Mouse (Mus musculus) thymus, postnatal 0 days (tissue): Measurements from ENCODE around the gene Fam13a. TPM values are rescaled to one million over a fixed set of nuclear protein-coding genes. Genes with fewer than 3 reads are reported as not detected.

ENCODE experiments used
- DNase-seq: peaks from one replicate; pipeline ENCODE4 v3.0.0-alpha.2; 2015; ENCODE audit warnings: low spot score
- polyA plus RNA-seq: library from polyadenylated mRNA; unstranded; fragments of >200 nt; fragmentation: Nextera tagmentation; extraction: Ambion mirVana; gene quantifications from 2 replicates; pipeline ENCODE4 v1.2.1, GENCODE M21; 2015

The Fam13a gene
- polyA plus RNA-seq, 1 experiment from 2014 or later: 4.7 TPM

DNA sequence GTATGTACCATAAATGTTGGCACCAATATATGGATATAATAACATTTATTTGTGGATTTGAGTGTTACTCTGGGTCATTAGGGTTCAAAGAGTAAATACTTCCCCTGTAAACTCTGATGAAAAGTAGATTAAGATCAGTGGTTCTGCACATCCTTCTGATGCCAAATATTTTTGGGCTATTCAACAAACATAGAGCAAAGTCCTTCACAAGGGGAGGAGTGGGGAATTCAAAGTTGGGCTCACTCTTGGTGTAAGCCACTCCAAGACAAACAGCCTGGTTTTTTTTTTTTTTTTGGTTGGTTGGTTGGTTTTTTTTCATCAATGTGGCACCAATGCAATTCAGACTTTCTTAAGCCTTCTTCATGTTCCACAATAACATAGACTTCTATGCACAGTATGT lies 86.6 kb downstream of the Fam13a start:
- no peak for DNase-seq

DNA sequence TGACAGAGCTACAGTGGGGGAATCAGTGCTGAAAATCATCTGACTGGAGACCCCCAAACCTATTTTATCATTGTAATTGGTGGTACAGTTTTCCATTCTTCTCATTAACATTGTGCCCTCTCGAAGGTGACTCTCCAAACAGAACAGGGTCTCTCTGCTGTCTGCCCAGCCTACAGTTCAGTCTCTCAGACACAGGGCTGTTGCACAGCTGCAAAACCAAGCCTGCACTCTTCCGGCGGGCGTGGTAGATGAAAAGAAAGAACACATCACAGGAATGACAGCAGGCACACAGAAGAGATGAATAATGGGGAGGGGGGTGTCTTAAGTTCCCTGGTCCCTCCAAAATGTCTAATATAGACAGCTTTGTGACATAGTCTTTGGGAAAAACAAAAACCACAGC lies 90.2 kb downstream of the Fam13a start:
- peak; percentile 18 for DNase-seq

GRCm38 (mm10) chr6:58933189-58933913 lies 91.0 kb downstream of the Fam13a start:
- DNase-seq: no peak

- DNase-seq: no peak
Measured at GRCm38 (mm10) chr6:58932515-58933188, 91.7 kb downstream of the Fam13a start.

DNA sequence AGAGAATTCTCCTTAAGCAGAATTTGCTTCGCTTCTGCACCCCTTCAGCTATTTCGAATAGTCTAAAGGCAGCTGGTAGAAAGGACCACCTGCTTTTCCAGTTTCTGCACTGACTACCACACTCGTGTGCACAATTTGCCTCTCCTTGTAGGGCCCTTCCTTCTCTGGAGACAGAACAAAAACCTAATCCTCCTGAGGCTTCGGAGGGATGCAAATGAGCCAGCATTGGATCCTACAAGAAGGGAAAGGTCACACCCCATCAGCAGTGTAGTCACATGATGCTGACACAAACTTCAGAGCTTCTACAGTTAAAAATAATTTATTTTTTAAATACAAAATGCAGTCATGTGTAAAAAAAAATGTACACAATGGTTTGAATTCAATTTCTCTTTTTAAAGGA lies 93.2 kb downstream of the Fam13a start:
- no peak for DNase-seq

- no peak for DNase-seq
Measured at GRCm38 (mm10) chr6:58929911-58930431, 94.4 kb downstream of the Fam13a start.

GRCm38 (mm10) chr6:58927881-58928280 lies 96.5 kb downstream of the Fam13a start:
- DNase-seq: no peak

DNA sequence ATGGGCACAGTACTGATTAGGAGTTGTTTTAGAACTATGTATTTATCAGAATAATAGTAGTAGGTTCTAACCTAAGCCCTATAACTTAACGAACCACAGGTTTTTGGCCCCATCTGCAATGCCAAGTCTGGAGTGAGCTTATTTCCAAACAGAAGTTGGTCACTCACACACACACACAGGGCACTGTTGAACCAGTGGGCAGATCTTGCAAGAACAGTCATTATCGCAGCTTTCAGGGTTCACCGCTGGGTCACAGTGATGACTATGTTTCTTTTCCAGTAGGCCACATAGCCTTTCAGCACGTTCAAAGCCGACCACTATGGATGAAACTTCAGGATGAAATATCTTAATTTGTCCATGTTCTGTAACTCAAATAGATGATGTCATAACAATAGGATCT lies 101.8 kb downstream of the Fam13a start:
- DNase-seq: no peak

DNA sequence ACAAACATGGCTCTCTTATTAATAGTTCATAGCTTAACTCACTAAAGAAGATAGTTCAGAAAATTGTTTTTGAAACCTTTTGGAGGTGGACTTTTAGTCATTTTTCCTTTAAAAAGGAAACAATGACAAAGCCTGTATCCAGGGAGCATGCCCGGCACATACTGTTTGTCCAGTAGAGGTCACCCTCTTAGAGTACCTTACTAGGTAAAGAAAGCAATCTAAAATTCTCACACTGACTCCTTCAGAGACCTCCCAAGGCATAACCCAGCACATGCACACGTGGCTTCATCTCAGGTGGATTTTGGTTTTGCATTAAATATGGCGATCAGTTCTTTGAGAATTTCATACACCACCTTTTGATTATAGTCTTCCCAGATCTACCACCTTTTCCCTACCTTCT lies 102.7 kb downstream of the Fam13a start:
- DNase-seq: no peak

DNA sequence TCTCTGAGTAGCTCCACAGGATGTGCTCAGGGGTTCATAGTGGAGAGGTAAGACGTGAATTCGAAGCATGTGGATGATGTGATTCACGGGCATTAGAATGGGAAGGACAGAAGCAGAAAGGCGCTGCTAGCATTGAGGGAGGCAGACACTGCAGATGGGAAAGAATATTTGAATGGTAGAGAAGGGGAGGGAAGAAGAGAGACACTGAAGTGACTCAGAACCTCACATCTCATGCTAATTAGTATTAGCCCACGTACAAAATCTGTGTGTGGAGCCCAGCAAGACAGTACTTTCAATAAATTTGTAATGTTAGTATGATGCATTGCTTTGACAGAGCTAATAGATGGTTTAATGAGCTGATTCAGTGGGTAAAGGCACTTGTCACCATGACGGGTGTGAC lies 103.6 kb downstream of the Fam13a start:
- no peak for DNase-seq

GRCm38 (mm10) chr6:58916498-58916897 lies 107.9 kb downstream of the Fam13a start:
- DNase-seq: no peak

- no peak for DNase-seq
Measured at GRCm38 (mm10) chr6:58913971-58914370, 110.4 kb downstream of the Fam13a start.

GRCm38 (mm10) chr6:58913551-58913950 lies 110.8 kb downstream of the Fam13a start:
- DNase-seq: no peak

GRCm38 (mm10) chr6:58912842-58913241 lies 111.5 kb downstream of the Fam13a start:
- DNase-seq: no peak

- DNase-seq: no peak
Measured at GRCm38 (mm10) chr6:58907791-58908190, 116.6 kb downstream of the Fam13a start.

- DNase-seq: no peak
Measured at GRCm38 (mm10) chr6:58907336-58907735, 117.0 kb downstream of the Fam13a start.

GRCm38 (mm10) chr6:58906852-58907261 lies 117.5 kb downstream of the Fam13a start, which contains the start of gene Nap1l5:
Nap1l5 (minus strand) TSS chr6:58907076.
- DNase-seq: no peak

GRCm38 (mm10) chr6:58904551-58904950 lies 119.8 kb downstream of the Fam13a start:
- DNase-seq: no peak

DNA sequence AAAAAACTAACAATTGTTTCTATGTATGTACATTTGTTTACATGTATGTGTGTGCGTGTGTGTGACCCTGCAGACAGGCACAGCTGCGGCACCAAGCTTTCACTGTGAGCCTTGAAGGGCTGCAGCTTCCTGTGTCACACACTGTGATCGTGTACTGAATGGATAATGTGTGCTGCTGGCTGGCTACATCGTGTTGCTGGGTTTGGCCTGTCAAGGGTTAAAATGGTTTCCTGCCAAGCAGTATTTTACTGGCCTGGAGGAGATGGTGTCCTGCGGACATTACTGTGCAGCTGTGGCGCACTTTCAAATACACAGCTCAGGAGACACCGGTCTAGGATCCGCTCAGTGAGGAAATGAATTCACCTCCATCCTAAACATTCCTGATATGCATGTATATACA lies 121.2 kb downstream of the Fam13a start:
- DNase-seq: peak; percentile 30

- no peak for DNase-seq
Measured at GRCm38 (mm10) chr6:58900536-58900935, 123.8 kb downstream of the Fam13a start.

- DNase-seq: no peak
Measured at GRCm38 (mm10) chr6:58899076-58899475, 125.3 kb downstream of the Fam13a start.

DNA sequence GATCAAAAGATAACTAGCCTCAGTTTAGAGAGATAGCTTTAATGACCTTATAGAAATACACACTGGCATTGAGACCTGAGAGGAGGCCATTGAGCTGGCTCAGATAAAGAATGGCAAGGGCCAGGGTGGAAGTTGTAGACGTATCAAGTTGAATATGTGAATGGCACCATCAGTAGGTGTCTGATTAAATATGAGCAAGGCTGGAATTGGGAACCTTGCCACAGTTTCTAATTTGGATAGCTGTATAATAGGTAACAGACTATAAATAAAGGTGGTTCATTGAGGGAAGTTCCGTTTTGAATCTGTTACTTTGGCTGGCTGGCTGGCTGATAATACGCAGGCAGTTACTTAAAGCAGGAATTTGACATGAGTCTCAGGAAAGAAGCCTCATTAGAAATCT lies 127.7 kb downstream of the Fam13a start:
- DNase-seq: no peak

- no peak for DNase-seq
Measured at GRCm38 (mm10) chr6:58894994-58895393, 129.4 kb downstream of the Fam13a start.
